Mouse (Mus musculus) kidney, embryonic 14.5 days (tissue): ENCODE measurements at regions not wholly inside any gene's neighbourhood (a gene's known extent, or its start where the extent isn't known, plus 50 kb on each side); places are given as distances from the start of the nearest gene placed in this dataset. TPM values are rescaled to one million over a fixed set of nuclear protein-coding genes. Genes with fewer than 3 reads are reported as not detected.

Experiments used
- microRNA-seq: library from miRNA; unstranded; fragments of <30 nt; microRNA quantifications from one replicate; pipeline ENCODE4, GENCODE M21; 2016

Small RNAs in the stretch of these regions (microRNA-seq; reads per million reads assigned to microRNA genes)
- not detected for gene Gm44497
